Mouse (Mus musculus) spleen, adult 2 months (tissue): ENCODE results near the gene Gm10392.

Source experiments
- CTCF ChIP-seq: fragments of 200-500 bp; IDR thresholded peaks from 2 replicates; pipeline ENCODE4 v1.5.1; 2011; ENCODE audit warnings: mild to moderate bottlenecking, inconsistent platforms; ENCODE audit not compliant: insufficient read depth, insufficient read length, insufficient replicate concordance; ENCODE audit errors: extremely low read depth
- POLR2A ChIP-seq: fragments of 200-500 bp; IDR thresholded peaks from 2 replicates; pipeline ENCODE4 v1.6.1; 2011; ENCODE audit warnings: low read depth, low read length, inconsistent platforms

DNA sequence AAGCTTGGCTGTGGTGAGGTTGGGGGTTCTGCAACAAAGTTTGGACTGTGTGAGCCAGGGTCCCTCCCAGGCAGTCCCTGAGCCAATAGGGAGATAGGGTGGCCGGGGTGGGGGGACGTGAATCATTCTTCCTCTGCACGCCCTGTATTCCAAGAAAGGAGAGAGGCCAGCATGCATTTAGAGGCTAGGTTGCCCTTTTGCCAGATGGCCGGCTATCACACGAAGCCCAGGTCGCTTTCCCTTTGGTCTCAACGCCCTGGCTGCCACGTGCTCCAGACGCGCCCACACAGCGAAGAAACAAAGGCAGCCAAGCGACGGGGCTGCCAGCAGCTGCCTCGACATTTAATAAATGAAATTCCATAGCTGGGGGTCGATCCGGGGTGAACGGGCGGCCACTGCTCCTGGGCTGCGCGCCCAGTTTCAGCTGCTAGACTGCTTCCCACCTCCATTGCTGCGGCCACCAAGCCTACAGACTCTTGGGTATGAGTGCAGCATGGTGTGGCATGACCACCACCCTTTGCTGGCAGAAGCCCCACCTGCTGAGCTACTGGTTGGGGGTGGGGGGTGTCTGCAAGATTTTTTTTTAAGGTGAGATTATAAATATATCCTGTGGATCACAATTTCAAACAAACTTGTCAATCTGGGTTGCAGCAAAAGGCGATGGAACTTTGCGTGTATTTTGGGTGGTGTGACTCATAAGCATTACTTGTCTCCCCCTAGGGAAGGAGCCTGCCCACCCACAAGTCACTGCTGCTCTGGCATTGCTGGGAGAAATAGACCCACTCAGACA is 27.3 kb downstream of the Gm10392 start:
- TF ChIP-seq CTCF (no peak), POLR2A (no peak)
